Mouse (Mus musculus) cerebellum, adult 2 months (tissue): Measurements from ENCODE around the gene Col24a1. TPM values are rescaled to one million over a fixed set of nuclear protein-coding genes. Genes with fewer than 3 reads are reported as not detected.

ENCODE experiments used
- DNase-seq, 2 experiments: peaks; one replicate each; pipeline ENCODE4 v3.0.0; 2021
- H3K27ac ChIP-seq: fragments of 200-500 bp; 2 replicates; pipeline ENCODE4 v1.5.1; 2012; ENCODE audit warnings: low read length, control low read depth, inconsistent platforms; ENCODE audit not compliant: insufficient read depth
- H3K27me3 ChIP-seq: fragments of 200-500 bp; 2 replicates; pipeline ENCODE4 v1.6.1; 2012; ENCODE audit warnings: inconsistent platforms, mild to moderate bottlenecking, low read length, moderate library complexity; ENCODE audit not compliant: control insufficient read depth, insufficient read depth
- H3K4me1 ChIP-seq: fragments of 200-500 bp; 2 replicates; pipeline ENCODE4 v1.6.1; 2011; ENCODE audit warnings: low read length; ENCODE audit not compliant: control insufficient read depth, insufficient read depth
- H3K4me3 ChIP-seq: fragments of 200-500 bp; replicated peaks from 2 replicates; pipeline ENCODE3; 2011; ENCODE audit warnings: mild to moderate bottlenecking, low read depth, low read length, control low read depth; ENCODE audit not compliant: insufficient read depth
- CTCF ChIP-seq: fragments of 200-500 bp; IDR thresholded peaks from 2 replicates; pipeline ENCODE4 v1.5.1; 2011; ENCODE audit warnings: low read depth, mild to moderate bottlenecking, control low read depth, low read length, moderate library complexity, borderline replicate concordance; ENCODE audit not compliant: insufficient read depth
- POLR2A ChIP-seq: fragments of 200-500 bp; IDR thresholded peaks from 2 replicates; pipeline ENCODE4 v1.6.1; 2011; ENCODE audit warnings: low read length, control low read depth, borderline replicate concordance; ENCODE audit not compliant: insufficient read depth
- WGBS: fragments of 180-500 bp; shearing (Covaris S2); methylation state at CpG from one replicate; pipeline ENCODE4 v1.1.7; 2018; 5-methylcytosine and 5-hydroxymethylcytosine counted together
- polyA plus RNA-seq: library from polyadenylated mRNA; depleted of rRNA; stranded (reverse); fragments of >200 nt; gene quantifications from 2 replicates; pipeline ENCODE4 v1.2.3, GENCODE M21; 2012

The Col24a1 gene
- polyA plus RNA-seq, 1 experiment = 3.0 TPM

GRCm38 (mm10) chr3:145274191-145274590 lies 18.1 kb upstream of the Col24a1 start:
- H3K4me1 ChIP-seq = no peaks in the 10 kb centered on the region
- no peak overlapping the region for H3K27ac ChIP-seq
- 86% methylated on average over 6 of the region's 6 CpGs for WGBS
- no peak overlapping the region for H3K4me3 ChIP-seq
- no peak for DNase-seq
- TF ChIP-seq POLR2A (no peak), CTCF (no peak)
- H3K27me3 ChIP-seq = no peaks in the 10 kb centered on the region

- Histone ChIP-seq H3K27ac (no peak overlapping the region), H3K4me3 (no peak overlapping the region), H3K4me1 (no peaks in the 10 kb centered on the region), H3K27me3 (no peaks in the 10 kb centered on the region; the same call in 1 of the 2 replicates)
- TF ChIP-seq CTCF = no peak
- TF ChIP-seq POLR2A = no peak
- DNase-seq = no peak
- WGBS = under 1% methylated on average over 9 of the region's 9 CpGs
Measured at GRCm38 (mm10) chr3:145293207-145293606, 935 bp downstream of the Col24a1 start.

- H3K27me3 ChIP-seq = no peaks in the 10 kb centered on the region; the same call in 1 of the 2 replicates
- no peak overlapping the region for H3K4me3 ChIP-seq
- TF ChIP-seq POLR2A = no peak
- TF ChIP-seq CTCF = no peak
Measured at GRCm38 (mm10) chr3:145293623-145294307, 1.5 kb downstream of the Col24a1 start.

GRCm38 (mm10) chr3:145299980-145300591 lies 7.8 kb downstream of the Col24a1 start:
- 88% methylated on average over 5 of the region's 5 CpGs for WGBS
- Histone ChIP-seq H3K4me1 (no peaks in the 10 kb centered on the region), H3K4me3 (no peak overlapping the region), H3K27me3 (no peaks in the 10 kb centered on the region), H3K27ac (no peak overlapping the region)
- TF ChIP-seq CTCF (no peak), POLR2A (no peak)
- DNase-seq = no peak

More at GRCm38 (mm10) chr3:145293623-145294307, 1.5 kb downstream of the Col24a1 start:
- H3K27ac ChIP-seq = no peak overlapping the region
- WGBS = 29% methylated on average over 12 of the region's 12 CpGs
- no peak for DNase-seq
- H3K4me1 ChIP-seq = no peaks in the 10 kb centered on the region

- Histone ChIP-seq H3K27ac (no peak overlapping the region), H3K4me1 (no peaks in the 10 kb centered on the region), H3K27me3 (no peaks in the 10 kb centered on the region), H3K4me3 (no peak overlapping the region)
- no peak for DNase-seq
- no peak for TF ChIP-seq CTCF
- TF ChIP-seq POLR2A = no peak
- WGBS = 92% methylated on average over 5 of the region's 5 CpGs
Measured at GRCm38 (mm10) chr3:145305311-145305710, 13.0 kb downstream of the Col24a1 start.

GRCm38 (mm10) chr3:145307209-145307608 lies 14.9 kb downstream of the Col24a1 start:
- no peaks in the 10 kb centered on the region for H3K4me1 ChIP-seq
- 75% methylated on average over 3 of the region's 3 CpGs for WGBS
- H3K4me3 ChIP-seq = no peak overlapping the region
- H3K27ac ChIP-seq = no peak overlapping the region
- H3K27me3 ChIP-seq = no peaks in the 10 kb centered on the region
- DNase-seq = no peak
- TF ChIP-seq POLR2A (no peak), CTCF (no peak)

GRCm38 (mm10) chr3:145320587-145321274 lies 28.5 kb downstream of the Col24a1 start:
- Histone ChIP-seq H3K27ac (no peak overlapping the region), H3K27me3 (no peaks in the 10 kb centered on the region), H3K4me3 (no peak overlapping the region), H3K4me1 (no peaks in the 10 kb centered on the region)
- no peak for DNase-seq
- TF ChIP-seq POLR2A (no peak), CTCF (no peak)
- WGBS = 73% methylated on average over 14 of the region's 14 CpGs
